Mouse (Mus musculus): Measurements from ENCODE around the gene Gm2564.
"Not testable (repeated sequence)": the region's sequence is repeated elsewhere in the genome, so short reads cannot be mapped to it uniquely, and the experiment has no call there.

Gm2564 gene

GRCm38 (mm10) chr4:42629419-42629818 is at the start of gene Gm2564:
Gene Gm2564, plus strand, starts transcription at chr4:42629719.
- DNase-seq = not testable (repeated sequence)

GRCm38 (mm10) chr4:42611895-42612294 is 17.6 kb upstream of the Gm2564 start, which contains the start of gene Gm10591:
Gene Gm10591, plus strand, starts transcription at chr4:42612195.
- DNase-seq = not testable (repeated sequence)

- DNase-seq = not testable (repeated sequence)
Measured at GRCm38 (mm10) chr4:42654951-42655350, 25.4 kb downstream of the Gm2564 start, which contains the start of gene Ccl27b. Gene Ccl27b, plus strand, starts transcription at chr4:42655251.

- not testable (repeated sequence) for DNase-seq
Measured at GRCm38 (mm10) chr4:42661793-42662192, 32.3 kb downstream of the Gm2564 start, which contains the start of gene Il11ra2. Gene Il11ra2, minus strand, starts transcription at chr4:42661893.

GRCm38 (mm10) chr4:42675415-42675814 is 45.9 kb downstream of the Gm2564 start:
- not testable (repeated sequence) for DNase-seq

- not testable (repeated sequence) for DNase-seq
Measured at GRCm38 (mm10) chr4:42679365-42679764, 49.8 kb downstream of the Gm2564 start.

GRCm38 (mm10) chr4:42680374-42681356 is 51.1 kb downstream of the Gm2564 start:
- not testable (repeated sequence) for DNase-seq

Measured in cerebellum, adult 8-10 months (tissue).